Mouse (Mus musculus) retina, postnatal 7 days (tissue): ENCODE measurements around the gene Vwa7.

Experiments used
- DNase-seq: peaks from one replicate; pipeline ENCODE4 v3.0.0-alpha.2; 2012; ENCODE audit warnings: low read depth, low spot score

Gene Vwa7

GRCm38 (mm10) chr17:35064378-35064877 is 48.0 kb downstream of the Vwa7 start:
- DNase-seq: no peak

- no peak for DNase-seq
These were observed 48.9 kb downstream of the Vwa7 start, which contains the start of gene Ly6g6c for GRCm38 (mm10) chr17:35064951-35065947. Ly6g6c (plus strand) TSS chr17:35065388.

GRCm38 (mm10) chr17:35066084-35066483 is 49.7 kb downstream of the Vwa7 start, which contains the start of gene Mpig6b:
Mpig6b (minus strand) TSS chr17:35066184.
- DNase-seq: no peak

GRCm38 (mm10) chr17:35068213-35068914 is 52.0 kb downstream of the Vwa7 start:
- DNase-seq: no peak

GRCm38 (mm10) chr17:35070556-35071229 is 54.3 kb downstream of the Vwa7 start:
- no peak for DNase-seq

GRCm38 (mm10) chr17:35071454-35071853 is 55.1 kb downstream of the Vwa7 start:
- DNase-seq: no peak

GRCm38 (mm10) chr17:35074097-35074496 is 57.7 kb downstream of the Vwa7 start:
- DNase-seq: no peak
